14 mouse cellular contexts compared by ENCODE assay signal in the genomic region with DNA sequence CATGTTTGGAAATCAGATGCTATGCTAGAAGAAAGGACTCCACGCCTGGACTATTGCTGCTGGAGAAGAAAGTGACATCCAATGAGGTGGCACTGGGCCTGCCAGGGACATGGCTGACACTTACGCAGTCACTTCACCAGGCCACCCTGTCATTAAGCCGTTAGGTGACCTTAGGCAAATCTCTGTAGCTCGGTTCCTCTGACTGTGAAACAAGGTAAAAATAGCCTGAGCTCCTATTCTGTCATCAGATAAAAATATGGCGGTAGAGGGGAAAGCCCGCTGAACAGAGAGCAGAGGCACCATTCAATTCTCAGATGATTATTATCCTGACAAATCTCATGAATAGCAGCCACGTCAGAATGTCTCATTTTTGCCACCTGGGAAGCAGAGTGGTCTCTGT. TPM values are rescaled to one million over a fixed set of nuclear protein-coding genes. Genes with fewer than 3 reads are reported as not detected.
DNase-seq lines count a peak whose midpoint lies in the region; ATAC-seq and TF ChIP-seq lines count a peak whose summit lies in the region.
"Had no signal": no experiment of that assay in that cellular context is flagged by ENCODE, and none has a peak within 500 bp of the region (broad histone marks: within the 10 kb centered on the region; RNA-seq: fewer than 3 reads in every experiment).

No protein-coding gene starts in this region.

- no peaks in the 10 kb centered on the region; the same call in 1 of the 2 replicates for H3K79me2 ChIP-seq in MEL (ENCODE audit: control insufficient read depth, insufficient read depth, low read length, poor library complexity)

- H3K9me3 ChIP-seq in forebrain, embryonic 10.5 days, result no peaks in the 10 kb centered on the region
- H3K9me3 ChIP-seq in forebrain, embryonic 15.5 days, result no peaks in the 10 kb centered on the region
- no peaks in the 10 kb centered on the region for H3K9me3 ChIP-seq in heart, embryonic 14.5 days (ENCODE audit: control insufficient read depth, low read length)
- no peaks in the 10 kb centered on the region for H3K9me3 ChIP-seq in midbrain, embryonic 10.5 days (replicated peaks)
- no peaks in the 10 kb centered on the region for H3K9me3 ChIP-seq in midbrain, embryonic 11.5 days (ENCODE audit: control insufficient read depth, low read length)
- H3K9me3 ChIP-seq in MEL (replicated peaks; ENCODE audit: insufficient read depth, low read length), result no peaks in the 10 kb centered on the region
- H3K9me3 ChIP-seq: stomach, embryonic 15.5 days had no signal

- peaks cover 14% of the 10 kb centered on the region for H3K4me1 ChIP-seq in forebrain, embryonic 10.5 days
- no peaks in the 10 kb centered on the region for H3K4me1 ChIP-seq in forebrain, embryonic 15.5 days
- peaks cover 36 to 37% of the 10 kb centered on the region in 2 experiments for H3K4me1 ChIP-seq in heart, embryonic 14.5 days (ENCODE audit: control insufficient read depth in 2 of 2, insufficient read depth in 2 of 2, low read length in 2 of 2)
- H3K4me1 ChIP-seq in midbrain, embryonic 10.5 days, result peaks cover 29% of the 10 kb centered on the region
- H3K4me1 ChIP-seq in midbrain, embryonic 11.5 days (ENCODE audit: control insufficient read depth, insufficient read depth, low read length), result no peaks in the 10 kb centered on the region
- H3K4me1 ChIP-seq in MEL (ENCODE audit: control insufficient read depth in 1 of 2, insufficient read depth in 2 of 2, low read length in 2 of 2), result peaks cover 0 to 32% of the 10 kb centered on the region in 2 experiments; a peak in 3 of 4 replicates

- no peak for DNase-seq in forebrain, embryonic 10.5 days (ENCODE audit: extremely low spot score, low spot score)
- DNase-seq in heart, adult 18-20 months, result no peak
- no peak for DNase-seq in midbrain, embryonic 10.5 days (ENCODE audit: low spot score)
- no peak for DNase-seq in midbrain, embryonic 11.5 days (ENCODE audit: low spot score, missing footprints)
- DNase-seq in MEL (ENCODE audit: low read depth, low spot score), result no peak
- no peak for DNase-seq in right cerebral cortex, adult 18-20 months
- DNase-seq: adrenal gland, adult 8-10 months; kidney, adult 18-20 months; lung, adult 18-20 months; right cerebral cortex, postnatal 14 days had no signal

- H3K27ac ChIP-seq in forebrain, embryonic 10.5 days, result 0 out of 2 replicates have a peak overlapping the region, but pooled peaks have one; percentile 21
- H3K27ac ChIP-seq in forebrain, embryonic 15.5 days (replicated peaks), result no peak overlapping the region
- peak overlapping the region; percentile 68 to 75 for H3K27ac ChIP-seq in heart, embryonic 14.5 days (replicated peaks in 1 of 2; ENCODE audit: control insufficient read depth in 1 of 2, insufficient read depth in 1 of 2, low read depth in 2 of 2, low read length in 2 of 2)
- H3K27ac ChIP-seq in midbrain, embryonic 10.5 days (replicated peaks), result 0 out of 2 replicates have a peak overlapping the region, but pooled peaks have one; percentile 23
- H3K27ac ChIP-seq in midbrain, embryonic 11.5 days (ENCODE audit: low read depth, low read length), result no peak overlapping the region
- no peak overlapping the region for H3K27ac ChIP-seq in MEL (ENCODE audit: control insufficient read depth, low read depth, low read length)
- H3K27ac ChIP-seq: stomach, embryonic 15.5 days had no signal

- no peak overlapping the region for H3K9ac ChIP-seq in forebrain, embryonic 15.5 days (replicated peaks)
- H3K9ac ChIP-seq in heart, embryonic 14.5 days (ENCODE audit: low read length), result peak overlapping the region; percentile 13; the same call in 1 of the 2 replicates
- H3K9ac ChIP-seq in midbrain, embryonic 11.5 days (ENCODE audit: low read length), result no peak overlapping the region
- no peak overlapping the region for H3K9ac ChIP-seq in MEL (ENCODE audit: control insufficient read depth, low read depth, low read length, poor library complexity, severe bottlenecking)
- H3K9ac ChIP-seq: stomach, embryonic 15.5 days had no signal

- TF ChIP-seq EP300 in MEL (IDR thresholded peaks at IDR 0.05; ENCODE audit: low read depth in 1 of 2, low read length in 2 of 2), result no peak

- 75% methylated on average over 7 of the region's 7 CpGs for WGBS in forebrain, embryonic 10.5 days
- 62% methylated on average over 7 of the region's 7 CpGs for WGBS in forebrain, embryonic 15.5 days
- WGBS in heart, embryonic 14.5 days, result 26% methylated on average over 7 of the region's 7 CpGs
- 77% methylated on average over 7 of the region's 7 CpGs for WGBS in midbrain, embryonic 10.5 days
- 63% methylated on average over 7 of the region's 7 CpGs for WGBS in midbrain, embryonic 11.5 days

- H3K4me2 ChIP-seq in forebrain, embryonic 15.5 days (replicated peaks), result no peak overlapping the region
- no peak overlapping the region for H3K4me2 ChIP-seq in heart, embryonic 14.5 days (ENCODE audit: low read length)
- no peak overlapping the region for H3K4me2 ChIP-seq in midbrain, embryonic 11.5 days
- H3K4me2 ChIP-seq: stomach, embryonic 15.5 days had no signal

- TF ChIP-seq POLR2A in MEL (IDR thresholded peaks at IDR 0.05; ENCODE audit: control insufficient read depth in 1 of 2, insufficient read depth in 1 of 2, low read depth in 1 of 2, low read length in 2 of 2, poor library complexity in 1 of 2), result no peak

- H3K4me3 ChIP-seq in forebrain, embryonic 10.5 days, result no peak overlapping the region
- H3K4me3 ChIP-seq in forebrain, embryonic 15.5 days, result no peak overlapping the region
- H3K4me3 ChIP-seq in heart, embryonic 14.5 days (ENCODE audit: control insufficient read depth in 1 of 2, insufficient read depth in 1 of 2, low read depth in 1 of 2, low read length in 2 of 2), result no peak overlapping the region
- no peak overlapping the region for H3K4me3 ChIP-seq in midbrain, embryonic 10.5 days
- H3K4me3 ChIP-seq in midbrain, embryonic 11.5 days (ENCODE audit: low read depth, low read length), result no peak overlapping the region
- no peak overlapping the region for H3K4me3 ChIP-seq in MEL (ENCODE audit: control insufficient read depth in 1 of 2, insufficient read depth in 1 of 2, low read depth in 2 of 2, low read length in 2 of 2)
- H3K4me3 ChIP-seq: myocyte; stomach, embryonic 15.5 days had no signal

- no peaks in the 10 kb centered on the region for H3K27me3 ChIP-seq in forebrain, embryonic 10.5 days (ENCODE audit: poor library complexity, severe bottlenecking)
- no peaks in the 10 kb centered on the region for H3K27me3 ChIP-seq in forebrain, embryonic 15.5 days
- no peaks in the 10 kb centered on the region for H3K27me3 ChIP-seq in heart, embryonic 14.5 days (ENCODE audit: control insufficient read depth, insufficient read depth, low read length)
- H3K27me3 ChIP-seq in midbrain, embryonic 10.5 days (ENCODE audit: low read depth, poor library complexity, severe bottlenecking), result no peaks in the 10 kb centered on the region
- no peaks in the 10 kb centered on the region for H3K27me3 ChIP-seq in midbrain, embryonic 11.5 days (ENCODE audit: control insufficient read depth, insufficient read depth, low read length)
- H3K27me3 ChIP-seq in MEL (ENCODE audit: control insufficient read depth in 1 of 2, insufficient read depth in 2 of 2, low read length in 2 of 2), result no peaks in the 10 kb centered on the region; a peak in 1 of 4 replicates
- H3K27me3 ChIP-seq: stomach, embryonic 15.5 days had no signal

- no peak for TF ChIP-seq CTCF in MEL (IDR thresholded peaks at IDR 0.05 in 2 of 3, conservative IDR thresholded peaks at IDR 0.05 in 1 of 3; ENCODE audit: control insufficient read depth in 1 of 3, insufficient read depth in 1 of 3, low read depth in 2 of 3, low read length in 3 of 3, poor library complexity in 1 of 3, severe bottlenecking in 1 of 3)

- no peak for ATAC-seq in forebrain, embryonic 15.5 days (replicated peaks)
- no peak for ATAC-seq in heart, embryonic 14.5 days (ENCODE audit: insufficient number of reproducible peaks, insufficient read depth, low FRiP score, low read depth)
- ATAC-seq in midbrain, embryonic 11.5 days (ENCODE audit: low FRiP score), result no peak

- no peaks in the 10 kb centered on the region for H3K36me3 ChIP-seq in forebrain, embryonic 10.5 days (replicated peaks)
- H3K36me3 ChIP-seq in forebrain, embryonic 15.5 days, result no peaks in the 10 kb centered on the region
- H3K36me3 ChIP-seq in heart, embryonic 14.5 days (ENCODE audit: control insufficient read depth, insufficient read depth, low read length), result peaks cover 15% of the 10 kb centered on the region
- no peaks in the 10 kb centered on the region for H3K36me3 ChIP-seq in midbrain, embryonic 10.5 days
- no peaks in the 10 kb centered on the region for H3K36me3 ChIP-seq in midbrain, embryonic 11.5 days (ENCODE audit: control insufficient read depth, insufficient read depth, low read length)
- peaks cover 0 to 17% of the 10 kb centered on the region in 2 experiments; a peak in 2 of 4 replicates for H3K36me3 ChIP-seq in MEL (ENCODE audit: control insufficient read depth in 1 of 2, insufficient read depth in 2 of 2, low read length in 2 of 2)
- H3K36me3 ChIP-seq: stomach, embryonic 15.5 days had no signal

- no peak for TF ChIP-seq RAD21 in MEL (IDR thresholded peaks at IDR 0.05; ENCODE audit: low read depth, low read length)

RNA-seq across cellular contexts. Expression of gene Endou, which starts 10.9 kb away (rescaled TPM):
- 0.11 and 0.12 TPM in 2 replicates for polyA plus RNA-seq in forebrain, embryonic 10.5 days (2016; fragmentation: Nextera tagmentation; extraction: Ambion mirVana)
- 0.22 TPM in 1 of 2 replicates, not detected in the other for polyA plus RNA-seq in forebrain, embryonic 15.5 days (2015; fragmentation: Nextera tagmentation; extraction: Ambion mirVana)
- polyA plus RNA-seq in heart, embryonic 14.5 days (2014; fragmentation: Nextera tagmentation; extraction: Ambion mirVana), result 0.19 and 0.43 TPM in 2 replicates
- total RNA-seq in heart, adult 18-20 months (2021), result 1 to 10 TPM; 1.3 to 1.8 TPM
- 0.12 and 0.26 TPM in 2 replicates for polyA plus RNA-seq in midbrain, embryonic 10.5 days (2016; fragmentation: Nextera tagmentation; extraction: Ambion mirVana)
- 0.18 and 0.32 TPM in 2 replicates for polyA plus RNA-seq in midbrain, embryonic 11.5 days (2014; fragmentation: Nextera tagmentation; extraction: Ambion mirVana)
- total RNA-seq in MEL (2012; rRNA removed), result 0.07 and 0.08 TPM in 2 replicates
- under 1 TPM in 1 of 2 experiments, not detected in 1; 0.10 TPM for polyA plus RNA-seq in MEL (2012; ENCODE audit: insufficient read depth in 1 of 2, insufficient read length in 2 of 2, low read depth in 1 of 2, low replicate concordance in 2 of 2, missing spikeins in 1 of 2)

RNA-seq across cellular contexts. Expression of gene Rapgef3, which starts 25.7 kb away (rescaled TPM):
- polyA plus RNA-seq in forebrain, embryonic 10.5 days (2016; fragmentation: Nextera tagmentation; extraction: Ambion mirVana), result 5.4 and 6.3 TPM in 2 replicates
- 8.6 and 9.0 TPM in 2 replicates for polyA plus RNA-seq in forebrain, embryonic 15.5 days (2015; fragmentation: Nextera tagmentation; extraction: Ambion mirVana)
- 15.9 and 19.2 TPM in 2 replicates for polyA plus RNA-seq in heart, embryonic 14.5 days (2014; fragmentation: Nextera tagmentation; extraction: Ambion mirVana)
- 10 to 100 TPM; 21.8 to 23.3 TPM for total RNA-seq in heart, adult 18-20 months (2021)
- 5.3 and 6.0 TPM in 2 replicates for polyA plus RNA-seq in midbrain, embryonic 10.5 days (2016; fragmentation: Nextera tagmentation; extraction: Ambion mirVana)
- polyA plus RNA-seq in midbrain, embryonic 11.5 days (2014; fragmentation: Nextera tagmentation; extraction: Ambion mirVana), result 3.0 and 3.2 TPM in 2 replicates
- 4.0 and 7.4 TPM in 2 replicates for total RNA-seq in MEL (2012; rRNA removed)
- 1 to 10 TPM in 1 of 2 experiments, not detected in 1; 6.6 TPM for polyA plus RNA-seq in MEL (2012; ENCODE audit: insufficient read depth in 1 of 2, insufficient read length in 2 of 2, low read depth in 1 of 2, low replicate concordance in 2 of 2, missing spikeins in 1 of 2)

RNA-seq across cellular contexts. Expression of gene Slc48a1, which starts 36.2 kb away (rescaled TPM):
- polyA plus RNA-seq in forebrain, embryonic 10.5 days (2016; fragmentation: Nextera tagmentation; extraction: Ambion mirVana), result 28.7 and 32.2 TPM in 2 replicates
- polyA plus RNA-seq in forebrain, embryonic 15.5 days (2015; fragmentation: Nextera tagmentation; extraction: Ambion mirVana), result 64.9 and 66.6 TPM in 2 replicates
- polyA plus RNA-seq in heart, embryonic 14.5 days (2014; fragmentation: Nextera tagmentation; extraction: Ambion mirVana), result 67.1 and 69.6 TPM in 2 replicates
- total RNA-seq in heart, adult 18-20 months (2021), result 10 to 100 TPM; 57.9 to 69.7 TPM
- polyA plus RNA-seq in midbrain, embryonic 10.5 days (2016; fragmentation: Nextera tagmentation; extraction: Ambion mirVana), result 30.5 and 36.3 TPM in 2 replicates
- 32.6 and 33.6 TPM in 2 replicates for polyA plus RNA-seq in midbrain, embryonic 11.5 days (2014; fragmentation: Nextera tagmentation; extraction: Ambion mirVana)
- total RNA-seq in MEL (2012; rRNA removed), result 116 and 136 TPM in 2 replicates
- polyA plus RNA-seq in MEL (2012; ENCODE audit: insufficient read depth in 1 of 2, insufficient read length in 2 of 2, low read depth in 1 of 2, low replicate concordance in 2 of 2, missing spikeins in 1 of 2), result 100 to 1,000 TPM in 1 of 2 experiments, not detected in 1; 299 TPM

RNA-seq across cellular contexts. Expression of gene Rpap3, which starts 36.4 kb away (rescaled TPM):
- 40.7 and 41.9 TPM in 2 replicates for polyA plus RNA-seq in forebrain, embryonic 10.5 days (2016; fragmentation: Nextera tagmentation; extraction: Ambion mirVana)
- 30.6 and 32.7 TPM in 2 replicates for polyA plus RNA-seq in forebrain, embryonic 15.5 days (2015; fragmentation: Nextera tagmentation; extraction: Ambion mirVana)
- 24.2 and 24.7 TPM in 2 replicates for polyA plus RNA-seq in heart, embryonic 14.5 days (2014; fragmentation: Nextera tagmentation; extraction: Ambion mirVana)
- 10 to 100 TPM; 14.5 to 15.7 TPM for total RNA-seq in heart, adult 18-20 months (2021)
- 40.4 and 41.7 TPM in 2 replicates for polyA plus RNA-seq in midbrain, embryonic 10.5 days (2016; fragmentation: Nextera tagmentation; extraction: Ambion mirVana)
- polyA plus RNA-seq in midbrain, embryonic 11.5 days (2014; fragmentation: Nextera tagmentation; extraction: Ambion mirVana), result 56.4 and 57.4 TPM in 2 replicates
- total RNA-seq in MEL (2012; rRNA removed), result 84.4 and 85.7 TPM in 2 replicates
- polyA plus RNA-seq in MEL (2012; ENCODE audit: insufficient read depth in 1 of 2, insufficient read length in 2 of 2, low read depth in 1 of 2, low replicate concordance in 2 of 2, missing spikeins in 1 of 2), result 10 to 100 TPM; 85.7 to 98.4 TPM

Comparison
In these comparisons a context has a peak if more than half of its experiments do, and no peak if none do; other contexts are left out.
1. H3K27ac ChIP-seq: peak in forebrain, embryonic 10.5 days (single experiment), heart, embryonic 14.5 days (2 of 2) and midbrain, embryonic 10.5 days (single experiment); none in forebrain, embryonic 15.5 days (single experiment), midbrain, embryonic 11.5 days (single experiment) and MEL (single experiment).